Mouse (Mus musculus) 416B (cell line): ENCODE data around the gene Ptk6.

Experiments used
- DNase-seq: peaks from one replicate; pipeline ENCODE4 v3.0.0; 2011; ENCODE audit warnings: low read depth

Gene Ptk6

GRCm38 (mm10) chr2:181166469-181166868 lies 36.1 kb downstream of the Ptk6 start:
- DNase-seq, result no peak

GRCm38 (mm10) chr2:181160821-181161220 lies 41.8 kb downstream of the Ptk6 start:
- DNase-seq, result peak; percentile 4

GRCm38 (mm10) chr2:181159771-181160170 lies 42.8 kb downstream of the Ptk6 start:
- DNase-seq, result no peak

GRCm38 (mm10) chr2:181159091-181159514 lies 43.5 kb downstream of the Ptk6 start:
- no peak for DNase-seq

GRCm38 (mm10) chr2:181158471-181158870 lies 44.1 kb downstream of the Ptk6 start:
- no peak for DNase-seq

GRCm38 (mm10) chr2:181157716-181158302 lies 44.8 kb downstream of the Ptk6 start:
- DNase-seq, result no peak

- DNase-seq, result no peak
Measured at GRCm38 (mm10) chr2:181157180-181157579, 45.4 kb downstream of the Ptk6 start.

- DNase-seq, result no peak
Measured at GRCm38 (mm10) chr2:181156248-181157121, 46.1 kb downstream of the Ptk6 start, which contains the start of gene Eef1a2. TSS of gene Eef1a2 (minus strand) at chr2:181157014.

- no peak for DNase-seq
Measured at GRCm38 (mm10) chr2:181155801-181156200, 46.8 kb downstream of the Ptk6 start.

GRCm38 (mm10) chr2:181154831-181155415 lies 47.7 kb downstream of the Ptk6 start:
- no peak for DNase-seq

GRCm38 (mm10) chr2:181154361-181154760 lies 48.2 kb downstream of the Ptk6 start:
- no peak for DNase-seq

GRCm38 (mm10) chr2:181153837-181154236 lies 48.8 kb downstream of the Ptk6 start:
- DNase-seq, result peak; percentile 21

GRCm38 (mm10) chr2:181153131-181153530 lies 49.5 kb downstream of the Ptk6 start:
- no peak for DNase-seq

- no peak for DNase-seq
Measured at GRCm38 (mm10) chr2:181152701-181153100, 49.9 kb downstream of the Ptk6 start.

GRCm38 (mm10) chr2:181150281-181150680 lies 52.3 kb downstream of the Ptk6 start:
- DNase-seq, result no peak

- no peak for DNase-seq
Measured at GRCm38 (mm10) chr2:181148318-181148955, 54.2 kb downstream of the Ptk6 start.

GRCm38 (mm10) chr2:181147546-181148317 lies 54.9 kb downstream of the Ptk6 start:
- DNase-seq, result no peak

- no peak for DNase-seq
Measured at GRCm38 (mm10) chr2:181146976-181147545, 55.5 kb downstream of the Ptk6 start.

- no peak for DNase-seq
Measured at GRCm38 (mm10) chr2:181144675-181145074, 57.9 kb downstream of the Ptk6 start.
